Mouse (Mus musculus) heart, postnatal 25 days (tissue): ENCODE measurements around the gene Sh2b2. TPM values are rescaled to one million over a fixed set of nuclear protein-coding genes. Genes with fewer than 3 reads are reported as not detected.

Experiments used
- DNase-seq: peaks from one replicate; pipeline ENCODE4 v3.0.0; 2022; ENCODE audit warnings: low spot score
- intact Hi-C: fragments of 180-260 bp; cut with DNase I; formaldehyde crosslinking; loops from one replicate; pipeline ENCODE4 v1.15.1; 2025
- total RNA-seq, 2 experiments: library from RNA; stranded (reverse); gene quantifications; 2 replicates each; pipeline ENCODE4 v1.2.3; 2021

Gene Sh2b2
- under 1 TPM; 0.62 to 0.75 TPM for total RNA-seq

GRCm38 (mm10) chr5:136246452-136246838, at the start of gene Sh2b2:
Gene Sh2b2, minus strand, starts transcription at chr5:136246556.
- intact Hi-C loops, result no loop called here
- DNase-seq, result no peak

GRCm38 (mm10) chr5:136292971-136293418, 46.6 kb upstream of the Sh2b2 start:
- no peak for DNase-seq
- intact Hi-C loops, result no loop called here

DNA sequence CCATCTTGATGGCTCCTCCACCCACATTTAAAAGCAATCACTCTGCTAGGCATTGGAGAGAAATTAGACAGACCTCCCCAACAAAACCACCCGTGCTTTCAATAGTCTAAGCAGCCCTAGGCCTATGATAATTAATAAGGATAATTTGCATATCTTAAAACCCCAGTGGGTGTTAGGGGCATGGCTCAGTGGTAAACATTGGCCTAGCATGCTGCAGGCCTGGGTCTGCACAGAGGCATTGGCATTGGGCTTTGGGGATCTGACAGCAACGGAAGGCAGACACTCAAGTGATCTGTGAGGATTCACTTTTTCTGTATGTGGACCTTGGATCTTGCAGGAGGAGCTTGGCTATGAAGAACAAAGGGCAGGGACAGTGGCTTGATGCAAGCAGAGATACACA, 46.0 kb upstream of the Sh2b2 start:
- intact Hi-C loops, result no loop called here
- DNase-seq, result no peak

- intact Hi-C loops, result no loop called here
- DNase-seq, result no peak
Observed at GRCm38 (mm10) chr5:136291562-136291961, 45.2 kb upstream of the Sh2b2 start.

DNA sequence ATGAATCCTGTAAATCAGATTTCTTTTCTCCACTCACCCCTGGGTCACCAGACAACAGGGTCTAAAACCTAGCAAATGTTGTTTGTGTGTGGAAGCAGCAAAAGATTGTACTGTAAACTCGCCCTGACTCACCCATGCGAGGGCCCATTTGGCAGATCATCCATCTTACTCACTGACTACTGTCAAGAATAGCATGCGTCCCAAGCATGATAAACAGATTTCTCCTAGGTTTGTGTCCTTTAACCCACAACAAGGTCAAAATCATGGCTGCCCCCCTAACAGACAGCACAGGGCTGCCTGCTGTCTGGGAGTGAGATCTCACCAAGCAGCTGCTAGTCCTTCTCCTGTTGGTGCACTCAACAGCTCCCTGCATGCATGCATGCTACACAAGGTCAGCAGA, 43.4 kb upstream of the Sh2b2 start:
- intact Hi-C loops, result no loop called here
- no peak for DNase-seq

- no peak for DNase-seq
- intact Hi-C loops, result no loop called here
Observed at GRCm38 (mm10) chr5:136288351-136289081, 42.2 kb upstream of the Sh2b2 start.

DNA sequence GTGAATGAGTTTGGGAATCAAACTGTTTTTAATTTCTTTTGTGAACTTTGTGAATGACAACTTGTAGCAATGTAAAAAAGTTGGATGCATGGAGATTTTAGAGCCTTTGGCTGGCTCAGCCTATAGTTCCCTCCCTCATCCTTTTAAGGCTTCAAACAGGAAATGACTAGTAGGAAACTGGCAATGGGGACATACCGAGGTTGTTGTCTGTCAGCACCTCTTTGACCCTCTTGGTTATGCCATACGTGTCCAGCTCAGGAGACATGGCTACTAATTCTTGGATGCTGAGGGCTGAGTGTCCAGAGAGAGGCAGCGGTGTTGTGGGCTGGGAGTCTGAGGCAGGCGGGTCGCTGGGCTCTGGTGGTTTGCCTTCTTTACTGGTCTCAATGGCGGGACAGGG, 40.2 kb upstream of the Sh2b2 start:
- DNase-seq, result no peak
- intact Hi-C loops, result no loop called here

DNA sequence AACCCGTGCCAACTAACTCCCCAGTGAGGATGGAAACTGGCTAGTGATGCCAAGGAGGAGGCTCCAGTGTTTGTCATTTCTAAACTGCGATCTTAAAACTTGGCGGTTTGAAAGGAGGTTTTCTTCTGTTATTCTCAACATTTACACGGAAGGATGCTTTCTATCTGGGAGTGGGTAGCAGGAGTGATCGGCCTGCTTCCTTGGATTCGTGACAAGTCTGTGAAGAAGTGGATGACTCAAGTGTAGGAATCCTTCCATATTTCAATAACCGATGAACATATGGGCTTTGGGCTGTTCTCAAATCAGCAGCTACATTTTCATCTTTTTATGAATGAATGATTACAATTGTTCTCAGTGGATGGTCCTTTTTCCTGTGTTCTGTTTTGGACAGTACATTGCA, 38.8 kb upstream of the Sh2b2 start:
- DNase-seq, result no peak
- intact Hi-C loops, result no loop called here

GRCm38 (mm10) chr5:136281351-136281750, 35.0 kb upstream of the Sh2b2 start:
- no peak for DNase-seq
- intact Hi-C loops, result loop anchor here (2.0 to 5.0 kb wide), 3 partner anchors 286 to 383 kb away; partner anchors contain the start of gene Cux1

- intact Hi-C loops, result no loop called here
- no peak for DNase-seq
Observed at GRCm38 (mm10) chr5:136274739-136275138, 28.4 kb upstream of the Sh2b2 start.

GRCm38 (mm10) chr5:136269937-136270336, 23.6 kb upstream of the Sh2b2 start:
- no peak for DNase-seq
- intact Hi-C loops, result no loop called here

DNA sequence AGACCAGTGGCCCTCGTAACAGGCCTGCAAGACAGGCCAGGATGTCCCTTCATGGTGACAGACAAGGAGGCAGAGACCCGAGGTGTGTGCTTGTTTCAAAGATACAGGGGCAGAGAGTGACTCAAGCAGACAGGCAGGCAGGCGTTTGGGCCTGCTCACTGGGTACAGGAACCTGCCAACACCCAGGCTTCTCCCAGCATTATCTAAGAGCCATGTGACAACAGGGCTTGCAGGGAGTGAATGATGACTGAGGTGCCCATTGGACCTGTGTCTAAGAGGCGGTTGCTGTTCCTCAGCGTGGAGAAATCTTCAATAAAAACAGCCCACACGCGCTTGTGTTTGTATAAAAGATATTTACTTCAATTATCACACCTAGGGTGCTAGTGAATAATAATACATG, 19.7 kb upstream of the Sh2b2 start:
- intact Hi-C loops, result no loop called here
- DNase-seq, result no peak

- DNase-seq, result no peak
- intact Hi-C loops, result no loop called here
Observed at GRCm38 (mm10) chr5:136263342-136263741, 17.0 kb upstream of the Sh2b2 start.

- DNase-seq, result no peak
- intact Hi-C loops, result loop anchor here (1.0 to 5.0 kb wide), 4 partner anchors 364 to 498 kb away; no protein-coding TSS in a partner anchor
Observed at GRCm38 (mm10) chr5:136258919-136259318, 12.6 kb upstream of the Sh2b2 start.

- peak; percentile 29 for DNase-seq
Observed at GRCm38 (mm10) chr5:136252899-136253298, 6.5 kb upstream of the Sh2b2 start.

GRCm38 (mm10) chr5:136251004-136251403, 4.6 kb upstream of the Sh2b2 start:
- intact Hi-C loops, result no loop called here

More at GRCm38 (mm10) chr5:136252899-136253298, 6.5 kb upstream of the Sh2b2 start:
- intact Hi-C loops, result loop anchor here (1.0 kb wide), 1 partner anchor 51 kb away; no protein-coding TSS in a partner anchor

DNA sequence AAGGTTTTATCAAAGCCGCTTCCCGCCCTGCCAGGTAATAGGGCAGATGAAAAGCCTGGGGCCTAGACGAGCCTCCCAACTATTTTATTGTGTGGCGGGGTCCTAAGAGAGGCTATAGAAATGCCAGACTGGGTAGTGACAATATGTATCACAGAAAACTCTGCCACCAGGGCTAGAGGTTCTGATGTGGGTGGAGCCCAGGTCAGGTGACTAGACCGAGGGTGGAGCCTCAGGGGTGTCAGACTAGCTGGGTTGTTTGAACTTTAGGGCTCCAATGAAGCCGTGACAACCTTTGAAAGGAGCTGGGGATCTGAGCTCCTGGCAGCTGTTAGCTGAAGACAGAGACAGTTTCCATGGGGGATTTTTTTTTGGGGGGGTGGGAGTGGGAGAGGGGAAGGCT, 2.1 kb upstream of the Sh2b2 start:
- intact Hi-C loops, result no loop called here
- no peak for DNase-seq

More at GRCm38 (mm10) chr5:136251004-136251403, 4.6 kb upstream of the Sh2b2 start:
- no peak for DNase-seq

DNA sequence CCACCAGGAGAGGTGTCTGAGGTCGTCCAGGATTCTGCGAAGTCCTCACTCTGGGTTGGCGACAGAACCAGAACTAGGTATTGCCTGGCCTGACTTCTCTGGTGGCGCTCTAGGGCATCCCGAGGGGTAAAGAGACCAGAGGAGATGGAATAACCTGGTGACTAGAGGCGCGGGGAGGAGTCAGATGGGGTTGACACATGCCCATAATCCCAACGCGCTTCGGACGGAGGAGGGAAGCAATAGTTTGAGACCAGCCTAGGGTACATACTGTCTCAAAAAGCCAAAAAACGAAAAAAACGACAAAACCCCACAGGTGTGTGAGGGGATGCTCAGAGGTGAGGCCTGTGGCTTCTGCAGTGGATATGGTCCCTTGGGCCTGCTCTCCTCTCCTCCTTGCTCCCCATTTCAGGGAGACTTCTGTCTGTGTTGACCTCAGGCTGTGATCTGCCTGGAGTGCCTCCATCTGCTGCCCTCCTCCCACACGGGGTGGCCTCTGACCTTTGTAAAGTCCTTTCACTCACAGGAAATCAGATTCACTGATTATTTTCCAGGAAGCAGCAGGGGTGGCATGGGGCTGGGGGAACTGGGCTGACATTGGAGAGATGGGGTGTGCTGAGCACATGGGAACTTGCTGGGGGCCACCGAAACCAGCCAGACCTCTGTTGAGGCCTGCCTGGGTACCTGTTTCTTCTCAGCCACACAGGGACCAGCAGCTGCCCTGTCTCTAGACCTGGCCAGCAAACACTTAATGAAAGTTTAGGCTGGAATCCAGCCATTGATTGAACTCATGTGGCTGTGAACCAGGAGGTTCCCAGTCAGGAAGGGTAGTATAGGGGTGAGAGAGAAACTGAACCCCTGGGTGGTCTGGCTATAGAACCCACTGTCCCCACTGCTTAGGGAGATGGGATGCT, 560 bp downstream of the Sh2b2 start:
- intact Hi-C loops, result no loop called here
- no peak for DNase-seq

DNA sequence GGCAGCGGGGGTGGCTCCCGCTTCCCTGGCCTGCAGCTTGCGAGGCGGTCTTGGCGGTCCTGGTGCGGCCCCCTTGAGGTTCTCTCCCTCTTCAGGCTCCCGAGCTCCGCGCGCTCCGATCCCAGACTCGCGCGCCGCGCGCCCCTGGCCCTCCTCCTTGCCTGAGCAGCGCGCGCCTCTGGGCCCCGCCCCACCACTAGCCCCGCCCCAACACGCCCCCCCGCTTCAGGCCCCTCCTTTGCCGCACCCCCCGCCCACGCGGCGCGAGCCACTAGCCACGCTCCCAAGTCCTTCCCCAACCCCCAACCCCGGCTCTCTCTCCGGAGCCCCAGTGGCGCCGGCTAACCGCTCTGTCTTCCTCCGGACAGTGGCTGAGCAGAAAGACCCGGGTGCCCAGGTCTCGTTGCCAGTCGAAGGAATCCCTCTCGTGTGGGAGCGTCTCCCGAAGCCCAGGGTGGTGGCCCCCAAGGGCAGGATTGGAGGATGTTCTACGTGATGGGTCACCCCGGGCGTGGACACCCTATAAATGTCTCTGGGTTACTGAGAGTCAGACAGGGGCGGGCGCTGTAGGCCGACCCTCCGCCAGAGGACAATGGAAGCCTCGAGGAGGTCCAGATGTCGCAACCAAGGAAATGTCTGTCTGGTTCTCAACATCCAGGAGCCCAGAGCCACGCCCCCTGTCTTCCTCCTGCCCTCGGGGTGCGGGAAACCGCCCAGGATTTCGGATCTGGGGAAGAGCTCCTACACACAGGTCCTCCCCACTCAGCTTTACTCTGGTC, 1.4 kb downstream of the Sh2b2 start:
- intact Hi-C loops, result no loop called here
- peak; percentile 62 for DNase-seq
